Mouse (Mus musculus) ES-E14 (cell line): ENCODE results near the gene Ak5. TPM values are rescaled to one million over a fixed set of nuclear protein-coding genes. Genes with fewer than 3 reads are reported as not detected.

ENCODE experiments used
- DNase-seq: peaks from one replicate; pipeline ENCODE4 v3.0.0-alpha.2; 2013; ENCODE audit warnings: low read depth, low spot score
- H3K27ac ChIP-seq: 2 replicates; pipeline ENCODE4 v1.5.1; 2012; ENCODE audit warnings: low read depth, mild to moderate bottlenecking, low read length, moderate library complexity, mixed read lengths; ENCODE audit not compliant: poor library complexity, insufficient read depth, severe bottlenecking
- H3K36me3 ChIP-seq: 2 replicates; pipeline ENCODE4 v1.6.1; 2012; ENCODE audit warnings: mild to moderate bottlenecking, low read length, moderate library complexity, mixed read lengths; ENCODE audit not compliant: control insufficient read depth, poor library complexity, insufficient read depth, severe bottlenecking
- H3K4me1 ChIP-seq, 2 experiments: fragments of 150-350 bp in 1 of 2; sonication (generic) in 1 of 2; 2 replicates each; pipeline ENCODE4 v1.6.1; 2012; ENCODE audit warnings: low read length in 2 of 2, mild to moderate bottlenecking in 1 of 2, mixed read lengths in 1 of 2; ENCODE audit not compliant: control insufficient read depth in 2 of 2, insufficient read depth in 2 of 2, poor library complexity in 1 of 2
- H3K4me3 ChIP-seq, 2 experiments: fragments of 150-350 bp in 1 of 2; sonication (generic) in 1 of 2; 2 replicates each; pipeline ENCODE4 v1.5.1; 2012; ENCODE audit warnings: low read length in 2 of 2, low read depth in 1 of 2, mild to moderate bottlenecking in 1 of 2, mixed read lengths in 1 of 2; ENCODE audit not compliant: insufficient read depth in 1 of 2, poor library complexity in 1 of 2, severe bottlenecking in 1 of 2
- H3K9ac ChIP-seq: 2 replicates; pipeline ENCODE4 v1.6.1; 2012; ENCODE audit warnings: low read depth, mild to moderate bottlenecking, low read length, mixed read lengths; ENCODE audit not compliant: poor library complexity, insufficient read depth, severe bottlenecking
- H3K9me3 ChIP-seq: fragments of 150-350 bp; sonication (generic); 2 replicates; pipeline ENCODE4 v1.6.1; 2012; ENCODE audit warnings: low read depth, mild to moderate bottlenecking, low read length; ENCODE audit not compliant: control insufficient read depth, insufficient read depth
- CHD2 ChIP-seq: IDR thresholded peaks from 2 replicates; pipeline ENCODE4 v1.6.1; 2014; ENCODE audit warnings: mild to moderate bottlenecking, low read depth, low read length, inconsistent platforms
- HCFC1 ChIP-seq: IDR thresholded peaks from 2 replicates; pipeline ENCODE4 v1.6.1; 2012; ENCODE audit warnings: low read length, inconsistent platforms, borderline replicate concordance; ENCODE audit not compliant: insufficient read depth
- MAFK ChIP-seq: IDR thresholded peaks from 2 replicates; pipeline ENCODE4 v1.6.1; 2014; ENCODE audit warnings: mild to moderate bottlenecking, low read depth, low read length, inconsistent platforms; ENCODE audit not compliant: insufficient read depth
- ZC3H11A ChIP-seq: IDR thresholded peaks from 2 replicates; pipeline ENCODE4 v1.6.1; 2012; ENCODE audit warnings: low read depth, mild to moderate bottlenecking, inconsistent platforms, low read length, borderline replicate concordance
- ZNF384 ChIP-seq: IDR thresholded peaks from 2 replicates; pipeline ENCODE4 v1.6.1; 2012; ENCODE audit warnings: low read depth, low read length, inconsistent platforms
- in situ Hi-C, 2 experiments: fragments of 600-800 bp; cut with MboI; formaldehyde crosslinking; loops; one replicate each; pipeline ENCODE4 v1.15.1; 2025; ENCODE audit warnings: low sequenced_read_pairs in 2 of 2, inconsistent platforms in 1 of 2; ENCODE audit not compliant: unreplicated experiment in 2 of 2
- total RNA-seq: library from RNA; depleted of rRNA; stranded (reverse); fragments of 300-350 nt; gene quantifications from 2 replicates; pipeline ENCODE4 v1.2.3, GENCODE M21; 2012

Gene Ak5
- total RNA-seq, 1 experiment: 0.76 TPM

DNA sequence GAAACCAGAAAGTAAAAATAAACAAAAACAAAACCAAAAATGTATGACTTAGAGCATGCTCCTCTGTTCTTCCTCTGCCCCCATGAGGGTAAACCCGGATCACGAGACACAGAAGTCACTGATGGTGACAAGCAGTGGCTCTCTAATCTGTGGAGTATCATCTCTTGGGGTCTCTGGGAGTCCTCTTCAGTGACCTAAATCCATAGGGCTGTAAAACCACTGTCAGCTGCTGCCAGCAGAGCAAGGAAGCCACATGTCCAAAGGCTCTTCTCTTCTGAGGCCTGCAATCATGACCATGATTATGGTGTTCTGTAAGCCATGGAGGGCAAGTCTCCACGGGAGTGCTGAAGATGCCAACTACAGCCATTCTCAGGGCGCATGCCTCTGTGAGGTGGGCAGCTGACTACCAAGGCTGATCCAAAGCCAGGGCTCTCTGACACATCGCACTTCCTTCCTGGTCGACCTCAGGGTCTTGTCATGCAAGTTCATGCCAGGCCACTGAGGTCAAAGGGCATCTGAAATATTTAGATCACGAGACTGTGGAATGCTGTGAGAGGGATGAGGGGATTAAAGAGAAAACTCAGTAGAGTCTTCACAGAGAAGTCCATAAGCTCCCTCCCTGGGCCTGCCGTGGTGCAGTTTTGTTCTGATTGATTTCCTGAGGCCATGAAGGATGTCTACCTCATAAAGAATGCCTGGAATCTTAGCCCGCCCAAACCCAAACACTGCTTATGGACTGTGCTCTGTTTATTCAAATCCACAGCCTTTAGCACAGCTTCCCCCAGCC is 99.5 kb downstream of the Ak5 start:
- no peak for DNase-seq
- H3K4me1 ChIP-seq: no peaks in the 10 kb centered on the region; a peak in 1 of 4 replicates
- H3K9ac ChIP-seq: no peak overlapping the region
- in situ Hi-C loops: no loop called here
- H3K36me3 ChIP-seq: no peaks in the 10 kb centered on the region
- TF ChIP-seq ZC3H11A: no peak
- no peak for TF ChIP-seq ZNF384
- TF ChIP-seq MAFK: no peak
- TF ChIP-seq HCFC1: no peak
- no peak for TF ChIP-seq CHD2
- no peak overlapping the region for H3K4me3 ChIP-seq
- H3K9me3 ChIP-seq: no peaks in the 10 kb centered on the region
- H3K27ac ChIP-seq: no peak overlapping the region

DNA sequence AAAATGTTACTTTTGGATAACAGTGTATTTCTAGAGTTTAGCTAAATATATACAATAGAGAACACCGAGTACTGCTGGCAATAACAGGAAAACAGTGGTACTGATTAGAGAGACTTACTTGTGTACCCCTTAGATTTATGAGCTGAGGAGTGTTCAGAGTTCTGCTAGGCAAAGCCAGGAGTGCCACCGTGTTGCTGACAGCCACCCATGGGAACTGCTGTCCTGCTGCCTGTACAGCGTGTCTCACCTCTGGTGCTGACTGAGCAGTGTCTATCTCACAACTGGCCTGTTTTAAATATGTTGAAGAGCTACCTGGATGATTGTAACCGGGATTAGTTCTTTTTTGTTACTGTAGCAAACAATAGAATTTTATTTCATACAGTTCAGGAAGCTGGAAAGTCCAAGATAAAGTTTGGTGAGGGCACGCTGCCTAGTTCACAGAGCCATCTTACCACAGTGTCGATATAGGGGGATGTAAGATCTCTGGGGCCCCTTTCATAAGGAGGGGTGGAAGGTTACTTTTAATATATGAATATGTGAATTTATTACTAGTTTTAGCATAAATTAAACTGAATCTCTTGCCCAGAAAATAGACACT is 103.5 kb downstream of the Ak5 start:
- Histone ChIP-seq H3K27ac (no peak overlapping the region), H3K36me3 (no peaks in the 10 kb centered on the region), H3K4me3 (no peak overlapping the region), H3K4me1 (no peaks in the 10 kb centered on the region; a peak in 1 of 4 replicates), H3K9ac (no peak overlapping the region), H3K9me3 (no peaks in the 10 kb centered on the region)
- no peak for TF ChIP-seq MAFK
- no peak for TF ChIP-seq ZC3H11A
- no peak for TF ChIP-seq ZNF384
- TF ChIP-seq CHD2: no peak
- no peak for TF ChIP-seq HCFC1
- in situ Hi-C loops: no loop called here
- no peak for DNase-seq

DNA sequence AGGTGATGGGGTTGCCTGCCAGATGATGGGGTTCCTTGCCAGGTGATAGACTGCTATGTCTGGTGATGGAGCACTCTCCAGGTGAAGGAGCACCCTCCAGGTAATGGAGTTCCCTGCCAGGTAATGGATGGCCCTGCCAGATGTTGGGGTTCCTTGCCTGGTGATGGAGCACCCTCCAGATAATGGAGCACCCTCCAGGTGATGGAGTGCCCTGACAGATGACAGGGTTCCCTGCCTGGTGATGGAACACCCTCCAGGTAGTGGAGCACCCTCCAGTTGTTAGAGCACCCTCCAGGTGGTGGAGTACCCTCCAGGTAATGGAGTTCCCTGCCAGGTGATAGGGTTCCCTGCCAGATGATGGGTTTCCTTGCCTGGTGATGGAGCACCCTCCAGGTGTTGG is 104.3 kb downstream of the Ak5 start:
- TF ChIP-seq ZC3H11A (no peak), HCFC1 (no peak), ZNF384 (no peak), CHD2 (no peak), MAFK (no peak)
- no peak for DNase-seq
- Histone ChIP-seq H3K4me3 (no peak overlapping the region), H3K36me3 (no peaks in the 10 kb centered on the region), H3K9ac (no peak overlapping the region), H3K4me1 (no peaks in the 10 kb centered on the region), H3K9me3 (no peaks in the 10 kb centered on the region), H3K27ac (no peak overlapping the region)
- in situ Hi-C loops: no loop called here

DNA sequence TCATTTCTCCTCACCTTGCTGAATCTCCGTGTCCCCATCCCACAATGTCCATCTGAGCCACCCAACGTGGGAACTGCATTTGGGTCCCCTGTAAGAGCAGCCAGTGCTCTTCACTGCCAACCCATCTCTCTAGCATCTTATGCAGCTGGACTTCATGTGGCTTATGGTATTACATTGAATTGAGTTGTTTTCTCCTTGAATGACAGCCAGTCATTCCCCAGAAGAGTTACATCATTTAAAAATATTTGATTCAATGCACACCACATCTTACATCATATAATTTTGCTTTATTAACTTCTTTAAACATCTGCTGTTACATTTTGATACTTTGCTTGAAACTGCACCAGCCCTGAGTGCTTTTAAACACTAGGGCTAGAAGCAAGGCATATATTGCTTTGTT is 106.5 kb downstream of the Ak5 start:
- Histone ChIP-seq H3K9ac (no peak overlapping the region), H3K4me3 (no peak overlapping the region), H3K4me1 (peaks cover 0 to 2% of the 10 kb centered on the region in 2 experiments; a peak in 1 of 4 replicates), H3K9me3 (no peaks in the 10 kb centered on the region), H3K27ac (no peak overlapping the region), H3K36me3 (no peaks in the 10 kb centered on the region)
- TF ChIP-seq CHD2 (no peak), MAFK (no peak), ZC3H11A (no peak), HCFC1 (no peak), ZNF384 (no peak)
- in situ Hi-C loops: no loop called here
- no peak for DNase-seq
